Mouse (Mus musculus) midbrain, embryonic 10.5 days (tissue): ENCODE data around the gene Stard13. TPM values are rescaled to one million over a fixed set of nuclear protein-coding genes. Genes with fewer than 3 reads are reported as not detected.

ENCODE experiments used
- DNase-seq: peaks from one replicate; pipeline ENCODE4 v3.0.0-alpha.2; 2017; ENCODE audit warnings: low spot score
- H3K27ac ChIP-seq: fragments of 300-500 bp; sonication (generic); replicated peaks from 2 replicates; pipeline ENCODE4 v1.5.1; 2016; ENCODE audit warnings: mild to moderate bottlenecking
- H3K27me3 ChIP-seq: fragments of 300-500 bp; sonication (generic); 2 replicates; pipeline ENCODE4 v1.6.1; 2016; ENCODE audit warnings: low read depth, mild to moderate bottlenecking; ENCODE audit not compliant: poor library complexity, severe bottlenecking
- H3K36me3 ChIP-seq: fragments of 300-500 bp; sonication (generic); 2 replicates; pipeline ENCODE4 v1.6.1; 2016; ENCODE audit warnings: mild to moderate bottlenecking, moderate library complexity
- H3K4me1 ChIP-seq: fragments of 300-500 bp; sonication (generic); 2 replicates; pipeline ENCODE4 v1.6.1; 2016
- H3K4me3 ChIP-seq: fragments of 300-500 bp; sonication (generic); 2 replicates; pipeline ENCODE4 v1.5.1; 2016; ENCODE audit warnings: mild to moderate bottlenecking, moderate library complexity
- H3K9me3 ChIP-seq: fragments of 300-500 bp; sonication (generic); replicated peaks from 2 replicates; pipeline ENCODE4 v1.6.1; 2016; ENCODE audit warnings: mild to moderate bottlenecking
- WGBS: fragments of 180-500 bp; shearing (Covaris S2); methylation state at CpG from one replicate; pipeline ENCODE4 v1.1.7; 2016; 5-methylcytosine and 5-hydroxymethylcytosine counted together
- polyA plus RNA-seq: library from polyadenylated mRNA; unstranded; fragments of >200 nt; fragmentation: Nextera tagmentation; extraction: Ambion mirVana; gene quantifications from 2 replicates; pipeline ENCODE4 v1.2.1, GENCODE M21; 2016

The Stard13 gene
- polyA plus RNA-seq, 1 experiment from 2014 or later = 2.9 TPM

- Histone ChIP-seq H3K4me1 (peaks cover 9% of the 10 kb centered on the region), H3K27me3 (peaks cover 15% of the 10 kb centered on the region), H3K9me3 (no peaks in the 10 kb centered on the region), H3K36me3 (no peaks in the 10 kb centered on the region), H3K4me3 (peak overlapping the region; percentile 62), H3K27ac (no peak overlapping the region)
- 48% methylated on average over 3 of the region's 3 CpGs for WGBS
- no peak for DNase-seq
Observed at GRCm38 (mm10) chr5:151189321-151189720, 44.3 kb downstream of the Stard13 start.

GRCm38 (mm10) chr5:151188659-151189058 lies 45.0 kb downstream of the Stard13 start:
- WGBS = 91% methylated on average over 6 of the region's 6 CpGs
- Histone ChIP-seq H3K9me3 (no peaks in the 10 kb centered on the region), H3K4me3 (no peak overlapping the region), H3K27ac (no peak overlapping the region), H3K36me3 (no peaks in the 10 kb centered on the region), H3K4me1 (peaks cover 9% of the 10 kb centered on the region), H3K27me3 (peaks cover 15% of the 10 kb centered on the region)
- DNase-seq = no peak

GRCm38 (mm10) chr5:151187336-151187735 lies 46.3 kb downstream of the Stard13 start:
- Histone ChIP-seq H3K27me3 (peaks cover 15% of the 10 kb centered on the region), H3K4me1 (peaks cover 9% of the 10 kb centered on the region), H3K27ac (no peak overlapping the region), H3K9me3 (no peaks in the 10 kb centered on the region), H3K36me3 (no peaks in the 10 kb centered on the region), H3K4me3 (no peak overlapping the region)
- WGBS = 85% methylated on average over 11 of the region's 11 CpGs
- no peak for DNase-seq

- no peaks in the 10 kb centered on the region for H3K9me3 ChIP-seq
- H3K27me3 ChIP-seq = no peaks in the 10 kb centered on the region
- H3K27ac ChIP-seq = no peak overlapping the region
- H3K4me1 ChIP-seq = peaks cover 9% of the 10 kb centered on the region
- no peak overlapping the region for H3K4me3 ChIP-seq
- no peak for DNase-seq
- H3K36me3 ChIP-seq = no peaks in the 10 kb centered on the region
- 81% methylated on average over 8 of the region's 8 CpGs for WGBS
Observed at GRCm38 (mm10) chr5:151185286-151185856, 48.3 kb downstream of the Stard13 start.

GRCm38 (mm10) chr5:151183656-151184240 lies 49.9 kb downstream of the Stard13 start:
- WGBS = 90% methylated on average over 11 of the region's 11 CpGs
- Histone ChIP-seq H3K4me3 (no peak overlapping the region), H3K4me1 (no peaks in the 10 kb centered on the region), H3K9me3 (no peaks in the 10 kb centered on the region), H3K27ac (no peak overlapping the region), H3K27me3 (no peaks in the 10 kb centered on the region), H3K36me3 (no peaks in the 10 kb centered on the region)
- no peak for DNase-seq

- H3K4me1 ChIP-seq = no peaks in the 10 kb centered on the region
- no peaks in the 10 kb centered on the region for H3K36me3 ChIP-seq
- H3K27me3 ChIP-seq = no peaks in the 10 kb centered on the region
- H3K4me3 ChIP-seq = no peak overlapping the region
- no peak overlapping the region for H3K27ac ChIP-seq
- 95% methylated on average over 8 of the region's 8 CpGs for WGBS
- DNase-seq = no peak
- H3K9me3 ChIP-seq = no peaks in the 10 kb centered on the region
Observed at GRCm38 (mm10) chr5:151181288-151181687, 52.3 kb downstream of the Stard13 start.

- Histone ChIP-seq H3K4me3 (no peak overlapping the region), H3K27ac (no peak overlapping the region), H3K27me3 (no peaks in the 10 kb centered on the region), H3K36me3 (no peaks in the 10 kb centered on the region), H3K9me3 (no peaks in the 10 kb centered on the region), H3K4me1 (no peaks in the 10 kb centered on the region)
- DNase-seq = no peak
- WGBS = 90% methylated on average over 9 of the region's 9 CpGs
Observed at GRCm38 (mm10) chr5:151180176-151180785, 53.4 kb downstream of the Stard13 start.

- Histone ChIP-seq H3K27me3 (no peaks in the 10 kb centered on the region), H3K36me3 (no peaks in the 10 kb centered on the region), H3K9me3 (no peaks in the 10 kb centered on the region), H3K4me3 (no peak overlapping the region), H3K4me1 (no peaks in the 10 kb centered on the region), H3K27ac (no peak overlapping the region)
- WGBS = 90% methylated on average over 3 of the region's 3 CpGs
- DNase-seq = no peak
Observed at GRCm38 (mm10) chr5:151177171-151177570, 56.5 kb downstream of the Stard13 start.

- H3K27ac ChIP-seq = no peak overlapping the region
- WGBS = 80% methylated on average over 4 of the region's 4 CpGs
- no peaks in the 10 kb centered on the region for H3K36me3 ChIP-seq
- no peaks in the 10 kb centered on the region for H3K4me1 ChIP-seq
- H3K27me3 ChIP-seq = no peaks in the 10 kb centered on the region
- DNase-seq = no peak
- H3K9me3 ChIP-seq = no peaks in the 10 kb centered on the region
- no peak overlapping the region for H3K4me3 ChIP-seq
Observed at GRCm38 (mm10) chr5:151175897-151176313, 57.7 kb downstream of the Stard13 start.

GRCm38 (mm10) chr5:151174485-151175460 lies 58.9 kb downstream of the Stard13 start:
- 78% methylated on average over 7 of the region's 7 CpGs for WGBS
- H3K4me3 ChIP-seq = no peak overlapping the region
- no peaks in the 10 kb centered on the region for H3K36me3 ChIP-seq
- H3K27ac ChIP-seq = no peak overlapping the region
- H3K4me1 ChIP-seq = no peaks in the 10 kb centered on the region
- no peaks in the 10 kb centered on the region for H3K9me3 ChIP-seq
- H3K27me3 ChIP-seq = no peaks in the 10 kb centered on the region
- DNase-seq = no peak

- H3K27me3 ChIP-seq = no peaks in the 10 kb centered on the region
Observed at GRCm38 (mm10) chr5:151173774-151174173, 59.9 kb downstream of the Stard13 start.

GRCm38 (mm10) chr5:151170168-151170750 lies 63.4 kb downstream of the Stard13 start:
- H3K36me3 ChIP-seq = no peaks in the 10 kb centered on the region
- no peak overlapping the region for H3K4me3 ChIP-seq
- no peaks in the 10 kb centered on the region for H3K4me1 ChIP-seq
- no peaks in the 10 kb centered on the region for H3K9me3 ChIP-seq
- DNase-seq = no peak
- H3K27ac ChIP-seq = no peak overlapping the region
- WGBS = 84% methylated on average over 3 of the region's 3 CpGs
- no peaks in the 10 kb centered on the region for H3K27me3 ChIP-seq

More at GRCm38 (mm10) chr5:151173774-151174173, 59.9 kb downstream of the Stard13 start:
- H3K36me3 ChIP-seq = no peaks in the 10 kb centered on the region
- H3K27ac ChIP-seq = no peak overlapping the region
- no peaks in the 10 kb centered on the region for H3K9me3 ChIP-seq
- no peaks in the 10 kb centered on the region for H3K4me1 ChIP-seq
- H3K4me3 ChIP-seq = no peak overlapping the region
- WGBS = 94% methylated on average over 1 of the region's 1 CpGs
- no peak for DNase-seq
